Mouse (Mus musculus) G1E (cell line): ENCODE data around the gene Sumo3. TPM values are rescaled to one million over a fixed set of nuclear protein-coding genes. Genes with fewer than 3 reads are reported as not detected.

Experiments used
- ATAC-seq: 2 replicates; pipeline ENCODE4 v1.8.0; 2016; ENCODE audit warnings: mild to moderate bottlenecking; ENCODE audit not compliant: insufficient number of reproducible peaks, poor library complexity, low FRiP score, severe bottlenecking; ENCODE audit errors: extremely low read depth
- DNase-seq: peaks from one replicate; pipeline ENCODE4 v3.0.0; 2012; ENCODE audit warnings: low spot score
- H3K27me3 ChIP-seq: 2 replicates; pipeline ENCODE4 v1.6.1; 2012; ENCODE audit warnings: mild to moderate bottlenecking, low read length, inconsistent platforms; ENCODE audit not compliant: insufficient read depth
- H3K36me3 ChIP-seq: replicated peaks from 2 replicates; pipeline ENCODE3; 2012; ENCODE audit warnings: mild to moderate bottlenecking, inconsistent platforms
- H3K4me1 ChIP-seq: 2 replicates; pipeline ENCODE4 v1.6.1; 2012; ENCODE audit warnings: low read depth, low read length, inconsistent platforms, mixed read lengths; ENCODE audit not compliant: insufficient read depth
- H3K4me3 ChIP-seq: 2 replicates; pipeline ENCODE4 v1.5.1; 2012; ENCODE audit warnings: low read depth, mild to moderate bottlenecking, inconsistent platforms, low read length, moderate library complexity, mixed read lengths
- H3K9me3 ChIP-seq: replicated peaks from 2 replicates; pipeline ENCODE4 v1.6.1; 2012; ENCODE audit warnings: inconsistent platforms
- CTCF ChIP-seq: IDR thresholded peaks from 2 replicates; pipeline ENCODE4 v1.5.1; 2012; ENCODE audit warnings: low read depth, low read length, inconsistent platforms, mixed read lengths
- GATA1 ChIP-seq: IDR thresholded peaks from 2 replicates; pipeline ENCODE4 v1.6.1; 2012; ENCODE audit warnings: borderline replicate concordance, low read length, inconsistent platforms, mixed read lengths
- GATA2 ChIP-seq: IDR thresholded peaks from 2 replicates; pipeline ENCODE4 v1.6.1; 2012; ENCODE audit warnings: low read depth, low read length, inconsistent platforms, borderline replicate concordance
- POLR2AphosphoS5 ChIP-seq: IDR thresholded peaks from 2 replicates; pipeline ENCODE4 v1.6.1; 2012; ENCODE audit warnings: low read depth, low read length, inconsistent platforms; ENCODE audit not compliant: insufficient replicate concordance
- TAL1 ChIP-seq: conservative IDR thresholded peaks from 2 replicates; pipeline ENCODE4 v1.6.1; 2012; ENCODE audit warnings: low read depth, low read length, inconsistent platforms, mixed read lengths
- polyA plus RNA-seq: library from polyadenylated mRNA; stranded (reverse); fragments of >175 nt; gene quantifications from 2 replicates; pipeline ENCODE4 v1.2.3, GENCODE M21; 2012
- total RNA-seq, 2 experiments: library from RNA; stranded (forward) in 1 of 2; stranded (reverse) in 1 of 2; fragments of 200-1000 nt in 1 of 2; fragments of >200 nt in 1 of 2; fragmentation: Nextera tagmentation in 1 of 2; gene quantifications; 2 replicates each; pipeline ENCODE4 v1.2.3; 2014 to 2017

The Sumo3 gene
- total and polyA plus RNA-seq, 3 experiments, result 32.6 to 160 (median 96.3) TPM

DNA sequence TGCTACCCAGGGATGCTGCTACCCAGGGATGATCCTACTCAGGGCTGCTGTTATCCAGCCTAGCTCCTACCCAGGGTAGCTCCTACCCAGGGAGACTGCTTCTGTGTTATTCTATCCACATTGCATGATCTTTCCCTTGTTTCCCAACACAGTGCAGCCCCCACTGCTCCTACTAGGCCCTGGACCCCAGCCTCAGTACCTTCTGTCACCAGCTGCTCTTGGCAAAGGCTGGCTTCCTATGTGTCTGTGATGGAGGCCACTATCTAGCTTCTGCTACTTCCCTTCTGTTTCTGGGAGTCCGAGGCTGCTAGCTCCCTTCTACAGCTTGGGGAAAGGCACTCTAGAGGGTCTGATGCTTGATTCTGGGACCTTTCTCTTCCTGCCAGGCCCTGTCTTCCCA is 41.6 kb downstream of the Sumo3 start:
- Histone ChIP-seq H3K27me3 (peaks cover 13% of the 10 kb centered on the region; the same call in 1 of the 2 replicates), H3K4me3 (no peak overlapping the region), H3K9me3 (no peaks in the 10 kb centered on the region), H3K36me3 (peaks cover 59% of the 10 kb centered on the region), H3K4me1 (peaks cover 2% of the 10 kb centered on the region; the same call in 1 of the 2 replicates)
- DNase-seq (no peak), ATAC-seq (no peak)
- no peak for TF ChIP-seq GATA2
- TF ChIP-seq CTCF, result no peak
- no peak for TF ChIP-seq POLR2AphosphoS5
- no peak for TF ChIP-seq TAL1
- no peak for TF ChIP-seq GATA1

DNA sequence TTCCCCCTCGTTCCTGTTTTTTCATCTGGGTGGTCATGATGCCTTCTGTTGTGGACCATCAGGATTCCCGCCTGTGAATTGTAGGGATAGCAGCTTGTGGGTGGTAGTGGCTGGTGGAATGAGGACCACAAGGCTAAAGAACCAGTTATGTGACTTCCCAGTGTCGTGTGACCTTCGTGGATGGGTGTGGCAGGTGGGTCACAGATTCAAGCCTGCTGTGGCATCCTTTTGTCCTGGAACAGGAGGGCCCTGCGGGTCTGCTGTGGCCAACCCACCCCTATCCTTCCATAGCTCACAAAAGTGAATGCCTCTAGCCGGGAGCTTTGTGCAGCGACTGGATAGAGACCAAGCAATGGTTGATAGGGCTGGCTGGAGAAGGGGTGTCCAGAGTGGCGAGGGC is 42.0 kb downstream of the Sumo3 start:
- DNase-seq, result no peak
- H3K4me1 ChIP-seq, result peaks cover 2% of the 10 kb centered on the region; the same call in 1 of the 2 replicates
- H3K27me3 ChIP-seq, result peaks cover 13% of the 10 kb centered on the region; the same call in 1 of the 2 replicates
- ATAC-seq, result no peak
- H3K36me3 ChIP-seq, result peaks cover 56% of the 10 kb centered on the region
- no peak overlapping the region for H3K4me3 ChIP-seq
- no peaks in the 10 kb centered on the region for H3K9me3 ChIP-seq
- TF ChIP-seq GATA1 (no peak), GATA2 (no peak), POLR2AphosphoS5 (no peak), CTCF (no peak), TAL1 (no peak)

DNA sequence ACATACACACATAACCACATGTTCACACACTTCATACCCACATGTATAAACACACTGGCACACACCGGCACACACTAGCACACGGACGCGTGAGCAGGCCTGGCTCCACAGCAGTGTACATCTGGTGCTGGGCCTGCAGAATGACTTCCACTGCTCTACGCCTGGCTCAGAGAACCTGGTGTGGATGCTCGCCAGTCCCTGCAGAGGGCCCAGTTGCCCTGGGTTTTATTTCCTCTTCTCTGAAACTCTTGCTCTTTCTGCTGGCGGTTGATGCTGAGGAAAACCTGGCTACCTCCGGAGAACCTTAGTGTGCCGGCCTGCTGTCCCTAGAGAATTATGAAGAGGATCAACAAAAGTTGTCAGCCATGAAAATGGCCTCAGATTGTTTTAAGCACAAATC is 46.1 kb downstream of the Sumo3 start:
- peaks cover 28% of the 10 kb centered on the region for H3K27me3 ChIP-seq
- H3K36me3 ChIP-seq, result peaks cover 15% of the 10 kb centered on the region
- no peak for TF ChIP-seq GATA2
- TF ChIP-seq POLR2AphosphoS5, result no peak
- TF ChIP-seq CTCF, result no peak
- no peak for TF ChIP-seq TAL1
- TF ChIP-seq GATA1, result no peak
- H3K4me3 ChIP-seq, result no peak overlapping the region
- ATAC-seq (no peak), DNase-seq (no peak)
- H3K4me1 ChIP-seq, result no peaks in the 10 kb centered on the region
- H3K9me3 ChIP-seq, result no peaks in the 10 kb centered on the region

DNA sequence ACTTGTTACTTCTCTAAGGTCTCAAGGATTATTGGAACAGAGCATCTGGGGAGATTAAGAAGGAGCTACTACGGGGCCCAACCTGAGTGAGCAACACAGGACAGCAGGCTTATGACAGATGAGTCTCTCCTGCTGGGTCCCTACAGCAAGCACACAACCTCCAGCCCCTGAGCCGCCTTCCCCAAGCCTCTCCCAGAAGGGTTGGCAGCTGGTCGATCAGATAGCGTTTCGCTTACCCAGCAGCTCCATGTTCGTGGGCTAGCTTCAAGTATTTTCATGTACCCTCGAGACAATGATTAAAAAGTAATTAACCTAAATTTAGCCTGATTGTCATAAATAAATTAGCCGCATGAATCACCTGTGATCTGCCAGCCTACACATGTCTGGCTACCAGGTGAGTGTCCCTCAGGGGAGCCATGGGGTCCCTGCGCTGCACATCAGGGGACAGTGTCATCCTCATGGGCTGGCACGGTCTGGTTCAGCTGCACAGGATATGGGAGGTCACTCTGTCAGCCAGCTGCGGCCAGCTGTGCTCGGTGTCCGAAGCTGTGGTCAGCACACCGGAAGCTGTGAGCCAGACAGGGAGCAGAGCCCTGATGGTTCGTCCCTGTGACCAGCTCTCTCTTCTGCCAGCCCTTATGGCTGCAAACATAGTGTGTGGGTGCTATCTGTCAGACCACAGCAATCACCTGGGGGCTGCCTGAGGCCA is 52.5 kb downstream of the Sumo3 start:
- no peak for DNase-seq
- Histone ChIP-seq H3K4me3 (no peak overlapping the region; the same call in 1 of the 2 replicates), H3K9me3 (no peaks in the 10 kb centered on the region)

DNA sequence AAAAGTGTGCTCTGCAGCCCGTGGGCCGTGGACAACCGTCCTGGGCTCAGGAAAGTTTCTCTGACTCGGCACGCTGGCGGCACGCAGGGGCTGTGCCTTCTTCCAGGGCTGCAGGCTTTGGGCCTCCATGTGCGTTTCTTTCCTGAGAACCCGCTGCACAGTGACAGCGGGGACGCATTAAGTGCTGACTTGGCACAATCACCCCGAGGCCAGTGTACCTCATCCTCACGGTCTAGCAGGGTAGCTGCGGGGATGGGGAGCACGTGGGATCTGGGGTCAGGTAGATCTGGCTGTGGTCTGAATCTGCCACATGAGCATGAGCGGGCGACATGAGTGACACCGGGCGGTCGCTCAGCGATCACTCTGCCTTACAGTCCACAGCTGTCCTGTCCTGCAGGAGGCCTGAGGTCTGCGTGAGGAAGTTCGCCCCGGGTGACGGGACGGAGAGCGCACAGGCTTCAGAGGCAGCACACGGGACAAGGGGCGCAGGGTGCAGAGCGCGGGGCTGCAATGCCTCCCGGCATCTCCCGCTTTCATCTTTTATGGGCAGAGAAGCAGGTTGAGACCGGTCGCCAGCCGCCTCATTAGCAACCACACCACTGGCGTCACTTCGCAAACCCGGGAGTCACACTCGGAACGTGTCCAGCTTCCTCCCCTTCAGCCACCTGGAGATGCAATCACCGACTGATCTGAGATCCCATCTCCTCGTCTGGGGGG is 58.2 kb downstream of the Sumo3 start:
- Histone ChIP-seq H3K36me3 (no peaks in the 10 kb centered on the region), H3K27me3 (peaks cover 42% of the 10 kb centered on the region), H3K9me3 (no peaks in the 10 kb centered on the region), H3K4me3 (no peak overlapping the region), H3K4me1 (peaks cover 7% of the 10 kb centered on the region)
- TF ChIP-seq GATA1 (no peak), GATA2 (no peak), TAL1 (no peak), POLR2AphosphoS5 (no peak), CTCF (no peak)
- ATAC-seq, result no peak
- no peak for DNase-seq

More for the DNA sequence above, 52.5 kb downstream of the Sumo3 start:
- H3K36me3 ChIP-seq, result no peaks in the 10 kb centered on the region
- TF ChIP-seq POLR2AphosphoS5, result no peak
- TF ChIP-seq CTCF, result no peak
- TF ChIP-seq TAL1, result no peak
- no peak for TF ChIP-seq GATA1
- TF ChIP-seq GATA2, result no peak
- H3K27me3 ChIP-seq, result peaks cover 50% of the 10 kb centered on the region
- H3K4me1 ChIP-seq, result peaks cover 6% of the 10 kb centered on the region
- ATAC-seq, result no peak

DNA sequence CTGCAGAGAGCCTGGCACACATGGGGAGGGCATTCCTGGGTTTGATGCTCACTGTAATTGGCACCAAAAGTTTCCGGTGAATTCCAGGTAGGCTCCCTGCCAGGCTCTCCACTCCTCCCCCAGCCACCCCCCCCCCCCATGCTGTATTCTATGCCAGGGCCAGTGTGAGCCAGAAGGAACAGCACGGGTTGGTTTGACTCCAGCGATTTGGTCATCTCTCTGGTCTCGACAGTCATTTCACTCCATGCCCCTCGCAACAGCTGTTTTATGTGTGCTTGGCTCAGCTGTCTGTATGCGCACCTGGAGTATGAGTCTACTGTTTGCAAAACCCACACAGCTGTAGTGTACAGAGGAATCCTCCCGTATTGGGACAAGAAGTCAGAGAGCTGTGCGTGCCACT is 60.4 kb downstream of the Sumo3 start:
- ATAC-seq, result no peak
- Histone ChIP-seq H3K4me3 (no peak overlapping the region), H3K27me3 (peaks cover 29% of the 10 kb centered on the region), H3K36me3 (no peaks in the 10 kb centered on the region), H3K4me1 (peaks cover 24% of the 10 kb centered on the region), H3K9me3 (no peaks in the 10 kb centered on the region)
- no peak for DNase-seq
- TF ChIP-seq TAL1 (no peak), POLR2AphosphoS5 (no peak), GATA1 (no peak), CTCF (no peak), GATA2 (no peak)
